8 mouse cellular contexts compared by ENCODE assay signal in genomic region chr15:97773108-97773507, GRCm38 (mm10). TPM values are rescaled to one million over a fixed set of nuclear protein-coding genes. Genes with fewer than 3 reads are reported as not detected.
DNase-seq lines count a peak whose midpoint lies in the region; ATAC-seq and TF ChIP-seq lines count a peak whose summit lies in the region.

No protein-coding gene starts in this region.

- no peaks in the 10 kb centered on the region for H3K36me3 ChIP-seq in hindbrain, postnatal 0 days (ENCODE audit: insufficient read depth, low read length)
- no peaks in the 10 kb centered on the region for H3K36me3 ChIP-seq in hindbrain, embryonic 16.5 days (ENCODE audit: control insufficient read depth, insufficient read depth, low read length)
- no peaks in the 10 kb centered on the region for H3K36me3 ChIP-seq in forebrain, embryonic 13.5 days (ENCODE audit: poor library complexity, severe bottlenecking)
- no peaks in the 10 kb centered on the region for H3K36me3 ChIP-seq in intestine, postnatal 0 days (ENCODE audit: control insufficient read depth, insufficient read depth)
- H3K36me3 ChIP-seq in liver, postnatal 0 days (replicated peaks; ENCODE audit: insufficient read depth, low read length), result no peaks in the 10 kb centered on the region

- no peak for TF ChIP-seq CTCF in hindbrain, postnatal 0 days (IDR thresholded peaks at IDR 0.05; ENCODE audit: low read depth)
- TF ChIP-seq CTCF in intestine, postnatal 0 days (IDR thresholded peaks at IDR 0.05; ENCODE audit: low read depth), result no peak
- TF ChIP-seq CTCF in liver, postnatal 0 days (IDR thresholded peaks at IDR 0.05; ENCODE audit: low read depth), result no peak

- 0 out of 2 replicates have a peak, but pooled peaks have one; percentile 18 for ATAC-seq in hindbrain, postnatal 0 days
- ATAC-seq in hindbrain, embryonic 16.5 days, result no peak
- no peak for ATAC-seq in forebrain, embryonic 13.5 days
- peak; percentile 44; the same call in 1 of the 2 replicates for ATAC-seq in intestine, postnatal 0 days
- peak; percentile 30; the same call in 1 of the 2 replicates for ATAC-seq in liver, postnatal 0 days

- H3K27ac ChIP-seq in hindbrain, postnatal 0 days, result no peak overlapping the region
- no peak overlapping the region; the same call in 1 of the 2 replicates for H3K27ac ChIP-seq in hindbrain, embryonic 16.5 days (ENCODE audit: low read depth, low read length)
- no peak overlapping the region for H3K27ac ChIP-seq in forebrain, embryonic 13.5 days
- H3K27ac ChIP-seq in intestine, postnatal 0 days (ENCODE audit: low read depth, low read length), result no peak overlapping the region; the same call in none of the 2 replicates
- H3K27ac ChIP-seq in liver, postnatal 0 days (ENCODE audit: low read depth), result peak overlapping the region; percentile 83

- no peak for TF ChIP-seq EP300 in liver, postnatal 0 days (IDR thresholded peaks at IDR 0.05; ENCODE audit: low read depth)

- WGBS in hindbrain, postnatal 0 days, result 26% methylated on average over 5 of the region's 5 CpGs
- 30% methylated on average over 5 of the region's 5 CpGs for WGBS in hindbrain, embryonic 16.5 days
- WGBS in forebrain, embryonic 13.5 days, result 27% methylated on average over 5 of the region's 5 CpGs
- 27% methylated on average over 5 of the region's 5 CpGs for WGBS in intestine, postnatal 0 days
- WGBS in liver, postnatal 0 days (ENCODE audit: insufficient replicate concordance), result 38% methylated on average over 5 of the region's 5 CpGs

- H3K4me1 ChIP-seq in hindbrain, postnatal 0 days (ENCODE audit: insufficient read depth, low read length), result peaks cover 2% of the 10 kb centered on the region; the same call in 1 of the 2 replicates
- H3K4me1 ChIP-seq in hindbrain, embryonic 16.5 days (ENCODE audit: control insufficient read depth, insufficient read depth, low read depth, low read length), result peaks cover 6% of the 10 kb centered on the region
- peaks cover 20% of the 10 kb centered on the region for H3K4me1 ChIP-seq in forebrain, embryonic 13.5 days
- H3K4me1 ChIP-seq in intestine, postnatal 0 days (replicated peaks; ENCODE audit: control insufficient read depth, insufficient read depth, low read length), result no peaks in the 10 kb centered on the region; the same call in 1 of the 2 replicates
- H3K4me1 ChIP-seq in liver, postnatal 0 days (ENCODE audit: insufficient read depth), result peaks cover 14% of the 10 kb centered on the region

- no peaks in the 10 kb centered on the region for H3K27me3 ChIP-seq in hindbrain, postnatal 0 days (ENCODE audit: insufficient read depth, low read length)
- peaks cover 6% of the 10 kb centered on the region; the same call in 1 of the 2 replicates for H3K27me3 ChIP-seq in hindbrain, embryonic 16.5 days (replicated peaks; ENCODE audit: control insufficient read depth, insufficient read depth, low read length)
- H3K27me3 ChIP-seq in forebrain, embryonic 13.5 days, result peaks cover 32% of the 10 kb centered on the region
- peaks cover 10% of the 10 kb centered on the region; the same call in 1 of the 2 replicates for H3K27me3 ChIP-seq in intestine, postnatal 0 days (replicated peaks; ENCODE audit: control insufficient read depth, insufficient read depth, low read length)
- no peaks in the 10 kb centered on the region for H3K27me3 ChIP-seq in liver, postnatal 0 days (ENCODE audit: insufficient read depth, low read length)

- no peak overlapping the region for H3K9ac ChIP-seq in hindbrain, postnatal 0 days (replicated peaks; ENCODE audit: low read length)
- no peak overlapping the region for H3K9ac ChIP-seq in hindbrain, embryonic 16.5 days (ENCODE audit: low read depth, low read length)
- H3K9ac ChIP-seq in forebrain, embryonic 13.5 days, result peak overlapping the region; percentile 4; the same call in 1 of the 2 replicates
- no peak overlapping the region for H3K9ac ChIP-seq in intestine, postnatal 0 days (ENCODE audit: low read depth, low read length)
- no peak overlapping the region for H3K9ac ChIP-seq in liver, postnatal 0 days (replicated peaks)

- H3K4me2 ChIP-seq in hindbrain, postnatal 0 days (ENCODE audit: low read depth, low read length), result no peak overlapping the region
- no peak overlapping the region for H3K4me2 ChIP-seq in hindbrain, embryonic 16.5 days (ENCODE audit: low read length)
- H3K4me2 ChIP-seq in forebrain, embryonic 13.5 days, result no peak overlapping the region
- H3K4me2 ChIP-seq in intestine, postnatal 0 days (replicated peaks; ENCODE audit: low read depth), result no peak overlapping the region
- H3K4me2 ChIP-seq in liver, postnatal 0 days (ENCODE audit: low read depth, low read length), result no peak overlapping the region

- H3K9me3 ChIP-seq in hindbrain, postnatal 0 days (ENCODE audit: low read length), result no peaks in the 10 kb centered on the region
- H3K9me3 ChIP-seq in hindbrain, embryonic 16.5 days (ENCODE audit: control insufficient read depth, low read length), result no peaks in the 10 kb centered on the region
- no peaks in the 10 kb centered on the region for H3K9me3 ChIP-seq in forebrain, embryonic 13.5 days (replicated peaks)
- H3K9me3 ChIP-seq in intestine, postnatal 0 days (ENCODE audit: control insufficient read depth), result no peaks in the 10 kb centered on the region
- H3K9me3 ChIP-seq in liver, postnatal 0 days (ENCODE audit: low read length), result no peaks in the 10 kb centered on the region

- no peak for DNase-seq in hindbrain, postnatal 0 days (ENCODE audit: low spot score)
- DNase-seq in liver, postnatal 0 days, result peak; percentile 57
- peak; percentile 75 to 78 for DNase-seq in urinary bladder, postnatal 4 days (ENCODE audit: low spot score in 2 of 2)
- DNase-seq in spleen, postnatal 4 days (ENCODE audit: low spot score in 2 of 2), result no peak
- DNase-seq in B cell, adult 2 months, result no peak

- H3K4me3 ChIP-seq in hindbrain, postnatal 0 days (ENCODE audit: low read length), result no peak overlapping the region
- no peak overlapping the region for H3K4me3 ChIP-seq in hindbrain, embryonic 16.5 days (ENCODE audit: low read length)
- no peak overlapping the region for H3K4me3 ChIP-seq in forebrain, embryonic 13.5 days
- no peak overlapping the region for H3K4me3 ChIP-seq in intestine, postnatal 0 days (ENCODE audit: low read depth, low read length)
- H3K4me3 ChIP-seq in liver, postnatal 0 days (ENCODE audit: low read depth, low read length), result no peak overlapping the region

RNA-seq across cellular contexts. Expression of gene Slc48a1, which starts 5.2 kb away (rescaled TPM):
- total RNA-seq in hindbrain, postnatal 0 days (2014; rRNA removed), result 84.4 and 89.3 TPM in 2 replicates
- 140 and 152 TPM in 2 replicates for polyA plus RNA-seq in hindbrain, postnatal 0 days (2015; fragmentation: Nextera tagmentation; extraction: Ambion mirVana)
- 118 and 122 TPM in 2 replicates for polyA plus RNA-seq in hindbrain, embryonic 16.5 days (2015; fragmentation: Nextera tagmentation; extraction: Ambion mirVana)
- 44.1 and 45.2 TPM in 2 replicates for polyA plus RNA-seq in forebrain, embryonic 13.5 days (2015; fragmentation: Nextera tagmentation; extraction: Ambion mirVana)
- polyA plus RNA-seq in intestine, postnatal 0 days (2015; fragmentation: Nextera tagmentation; extraction: Ambion mirVana), result 23.1 and 24.3 TPM in 2 replicates
- polyA plus RNA-seq in liver, postnatal 0 days (2015; fragmentation: Nextera tagmentation; extraction: Ambion mirVana), result 59.0 and 61.1 TPM in 2 replicates

RNA-seq across cellular contexts. Expression of gene Rapgef3, which starts 5.3 kb away (rescaled TPM):
- 26.4 and 41.9 TPM in 2 replicates for total RNA-seq in hindbrain, postnatal 0 days (2014; rRNA removed)
- 10.3 and 12.2 TPM in 2 replicates for polyA plus RNA-seq in hindbrain, postnatal 0 days (2015; fragmentation: Nextera tagmentation; extraction: Ambion mirVana)
- 17.8 and 18.4 TPM in 2 replicates for polyA plus RNA-seq in hindbrain, embryonic 16.5 days (2015; fragmentation: Nextera tagmentation; extraction: Ambion mirVana)
- polyA plus RNA-seq in forebrain, embryonic 13.5 days (2015; fragmentation: Nextera tagmentation; extraction: Ambion mirVana), result 6.7 and 7.8 TPM in 2 replicates
- 2.7 and 3.5 TPM in 2 replicates for polyA plus RNA-seq in intestine, postnatal 0 days (2015; fragmentation: Nextera tagmentation; extraction: Ambion mirVana)
- polyA plus RNA-seq in liver, postnatal 0 days (2015; fragmentation: Nextera tagmentation; extraction: Ambion mirVana), result 1.5 and 1.9 TPM in 2 replicates

RNA-seq across cellular contexts. Expression of gene Endou, which starts 42.0 kb away (rescaled TPM):
- 0.10 TPM in 1 of 2 replicates, not detected in the other for total RNA-seq in hindbrain, postnatal 0 days (2014; rRNA removed)
- polyA plus RNA-seq in hindbrain, postnatal 0 days (2015; fragmentation: Nextera tagmentation; extraction: Ambion mirVana), result 0.44 and 0.49 TPM in 2 replicates
- polyA plus RNA-seq in hindbrain, embryonic 16.5 days (2015; fragmentation: Nextera tagmentation; extraction: Ambion mirVana), result 0.14 and 0.41 TPM in 2 replicates
- 0.25 and 0.26 TPM in 2 replicates for polyA plus RNA-seq in forebrain, embryonic 13.5 days (2015; fragmentation: Nextera tagmentation; extraction: Ambion mirVana)
- 0.40 and 0.42 TPM in 2 replicates for polyA plus RNA-seq in intestine, postnatal 0 days (2015; fragmentation: Nextera tagmentation; extraction: Ambion mirVana)
- 0.66 and 0.82 TPM in 2 replicates for polyA plus RNA-seq in liver, postnatal 0 days (2015; fragmentation: Nextera tagmentation; extraction: Ambion mirVana)

Comparison
In these comparisons a context has a peak if more than half of its experiments do, and no peak if none do; other contexts are left out.
1. ATAC-seq: peak in hindbrain, postnatal 0 days (single experiment), intestine, postnatal 0 days (single experiment) and liver, postnatal 0 days (single experiment); none in hindbrain, embryonic 16.5 days (single experiment) and forebrain, embryonic 13.5 days (single experiment).
2. DNase-seq: peak in liver, postnatal 0 days (single experiment) and urinary bladder, postnatal 4 days (2 of 2); none in hindbrain, postnatal 0 days (single experiment), spleen, postnatal 4 days (0 of 2) and B cell, adult 2 months (0 of 2).